Mouse (Mus musculus) ES-E14 (cell line): ENCODE results near the gene Adcy7. TPM values are rescaled to one million over a fixed set of nuclear protein-coding genes. Genes with fewer than 3 reads are reported as not detected.

Experiments
- DNase-seq: peaks from one replicate; pipeline ENCODE4 v3.0.0-alpha.2; 2013; ENCODE audit warnings: low read depth, low spot score
- H3K27ac ChIP-seq: 2 replicates; pipeline ENCODE4 v1.5.1; 2012; ENCODE audit warnings: low read depth, mild to moderate bottlenecking, low read length, moderate library complexity, mixed read lengths; ENCODE audit not compliant: poor library complexity, insufficient read depth, severe bottlenecking
- H3K36me3 ChIP-seq: 2 replicates; pipeline ENCODE4 v1.6.1; 2012; ENCODE audit warnings: mild to moderate bottlenecking, low read length, moderate library complexity, mixed read lengths; ENCODE audit not compliant: control insufficient read depth, poor library complexity, insufficient read depth, severe bottlenecking
- H3K4me1 ChIP-seq, 2 experiments: fragments of 150-350 bp in 1 of 2; sonication (generic) in 1 of 2; 2 replicates each; pipeline ENCODE4 v1.6.1; 2012; ENCODE audit warnings: low read length in 2 of 2, mild to moderate bottlenecking in 1 of 2, mixed read lengths in 1 of 2; ENCODE audit not compliant: control insufficient read depth in 2 of 2, insufficient read depth in 2 of 2, poor library complexity in 1 of 2
- H3K4me3 ChIP-seq, 2 experiments: fragments of 150-350 bp in 1 of 2; sonication (generic) in 1 of 2; 2 replicates each; pipeline ENCODE4 v1.5.1; 2012; ENCODE audit warnings: low read length in 2 of 2, low read depth in 1 of 2, mild to moderate bottlenecking in 1 of 2, mixed read lengths in 1 of 2; ENCODE audit not compliant: insufficient read depth in 1 of 2, poor library complexity in 1 of 2, severe bottlenecking in 1 of 2
- H3K9ac ChIP-seq: 2 replicates; pipeline ENCODE4 v1.6.1; 2012; ENCODE audit warnings: low read depth, mild to moderate bottlenecking, low read length, mixed read lengths; ENCODE audit not compliant: poor library complexity, insufficient read depth, severe bottlenecking
- H3K9me3 ChIP-seq: fragments of 150-350 bp; sonication (generic); 2 replicates; pipeline ENCODE4 v1.6.1; 2012; ENCODE audit warnings: low read depth, mild to moderate bottlenecking, low read length; ENCODE audit not compliant: control insufficient read depth, insufficient read depth
- CHD2 ChIP-seq: IDR thresholded peaks from 2 replicates; pipeline ENCODE4 v1.6.1; 2014; ENCODE audit warnings: mild to moderate bottlenecking, low read depth, low read length, inconsistent platforms
- HCFC1 ChIP-seq: IDR thresholded peaks from 2 replicates; pipeline ENCODE4 v1.6.1; 2012; ENCODE audit warnings: low read length, inconsistent platforms, borderline replicate concordance; ENCODE audit not compliant: insufficient read depth
- MAFK ChIP-seq: IDR thresholded peaks from 2 replicates; pipeline ENCODE4 v1.6.1; 2014; ENCODE audit warnings: mild to moderate bottlenecking, low read depth, low read length, inconsistent platforms; ENCODE audit not compliant: insufficient read depth
- ZC3H11A ChIP-seq: IDR thresholded peaks from 2 replicates; pipeline ENCODE4 v1.6.1; 2012; ENCODE audit warnings: low read depth, mild to moderate bottlenecking, inconsistent platforms, low read length, borderline replicate concordance
- ZNF384 ChIP-seq: IDR thresholded peaks from 2 replicates; pipeline ENCODE4 v1.6.1; 2012; ENCODE audit warnings: low read depth, low read length, inconsistent platforms
- in situ Hi-C, 2 experiments: fragments of 600-800 bp; cut with MboI; formaldehyde crosslinking; loops; one replicate each; pipeline ENCODE4 v1.15.1; 2025; ENCODE audit warnings: low sequenced_read_pairs in 2 of 2, inconsistent platforms in 1 of 2; ENCODE audit not compliant: unreplicated experiment in 2 of 2
- total RNA-seq: library from RNA; depleted of rRNA; stranded (reverse); fragments of 300-350 nt; gene quantifications from 2 replicates; pipeline ENCODE4 v1.2.3, GENCODE M21; 2012

The Adcy7 gene
- total RNA-seq, 1 experiment, result 4.2 TPM

DNA sequence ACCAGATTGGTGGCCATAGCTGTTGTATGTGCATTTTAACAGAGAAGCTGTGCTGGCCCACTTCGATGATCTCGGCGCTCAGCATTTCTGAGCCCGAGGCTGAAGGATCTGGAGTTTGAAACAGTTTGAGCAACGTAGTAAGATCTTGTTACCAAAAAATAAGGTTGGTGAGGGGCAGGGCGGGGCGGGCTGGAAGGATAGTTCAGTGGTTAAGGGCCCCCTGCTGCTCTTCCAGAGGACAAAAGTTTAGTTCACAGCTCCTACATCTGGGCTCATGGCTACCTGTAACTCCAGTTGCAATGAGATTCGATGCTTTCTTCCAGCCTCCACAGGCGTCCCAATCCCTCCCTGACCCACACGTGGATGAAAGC lies 26.5 kb downstream of the Adcy7 start:
- no peak overlapping the region for H3K9ac ChIP-seq
- H3K4me3 ChIP-seq, result no peak overlapping the region
- H3K27ac ChIP-seq, result no peak overlapping the region
- H3K9me3 ChIP-seq, result no peaks in the 10 kb centered on the region
- no peak for DNase-seq
- H3K4me1 ChIP-seq, result no peaks in the 10 kb centered on the region
- in situ Hi-C loops, result no loop called here
- TF ChIP-seq MAFK (no peak), ZNF384 (no peak), ZC3H11A (no peak), CHD2 (no peak), HCFC1 (no peak)
- H3K36me3 ChIP-seq, result no peaks in the 10 kb centered on the region

DNA sequence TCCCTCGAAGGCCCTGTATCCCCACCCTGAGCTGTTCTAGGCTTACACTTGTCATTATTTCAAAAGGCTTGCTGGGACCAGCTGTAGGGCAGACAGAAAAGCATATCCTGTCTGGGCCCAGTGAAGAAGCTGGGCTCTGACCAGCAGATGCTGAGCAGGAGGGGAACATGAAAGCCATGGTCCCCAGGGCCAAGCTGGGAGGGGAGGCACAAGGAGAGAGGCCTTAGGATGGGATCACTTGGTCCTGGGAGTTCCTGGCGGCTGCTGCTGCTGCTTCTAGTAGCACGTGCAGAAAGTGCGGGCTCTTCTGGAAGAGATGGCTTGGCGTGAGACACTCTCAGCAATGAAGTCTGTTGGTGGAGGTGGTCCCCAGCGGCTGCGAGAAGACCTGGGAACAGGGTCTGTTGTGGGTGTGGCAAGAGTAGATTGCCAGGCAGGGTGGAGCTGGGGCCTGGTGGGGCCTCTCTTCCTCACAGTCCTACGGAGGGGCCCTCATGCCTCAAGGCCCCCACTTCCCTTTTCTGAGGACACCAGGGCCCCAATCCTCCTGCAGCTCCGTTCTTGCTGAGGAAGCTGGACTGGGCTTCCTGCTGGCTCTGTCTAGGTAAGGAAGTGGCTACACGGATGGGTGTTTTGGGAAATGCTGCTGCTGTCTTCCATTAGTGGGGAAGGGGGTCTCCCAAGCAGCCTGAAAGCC lies 27.9 kb downstream of the Adcy7 start:
- no peak overlapping the region for H3K4me3 ChIP-seq
- in situ Hi-C loops, result no loop called here
- TF ChIP-seq ZC3H11A (no peak), MAFK (no peak), ZNF384 (no peak), HCFC1 (no peak), CHD2 (no peak)
- H3K27ac ChIP-seq, result no peak overlapping the region
- no peaks in the 10 kb centered on the region for H3K4me1 ChIP-seq
- no peaks in the 10 kb centered on the region for H3K36me3 ChIP-seq
- DNase-seq, result no peak
- no peaks in the 10 kb centered on the region for H3K9me3 ChIP-seq
- H3K9ac ChIP-seq, result no peak overlapping the region

- Histone ChIP-seq H3K9ac (no peak overlapping the region), H3K4me3 (no peak overlapping the region), H3K36me3 (no peaks in the 10 kb centered on the region), H3K4me1 (no peaks in the 10 kb centered on the region), H3K9me3 (no peaks in the 10 kb centered on the region), H3K27ac (no peak overlapping the region)
- no peak for DNase-seq
- TF ChIP-seq CHD2 (no peak), ZC3H11A (no peak), ZNF384 (no peak), MAFK (no peak)
- in situ Hi-C loops, result no loop called here
Measured at GRCm38 (mm10) chr8:88301589-88302437, 29.6 kb downstream of the Adcy7 start.

DNA sequence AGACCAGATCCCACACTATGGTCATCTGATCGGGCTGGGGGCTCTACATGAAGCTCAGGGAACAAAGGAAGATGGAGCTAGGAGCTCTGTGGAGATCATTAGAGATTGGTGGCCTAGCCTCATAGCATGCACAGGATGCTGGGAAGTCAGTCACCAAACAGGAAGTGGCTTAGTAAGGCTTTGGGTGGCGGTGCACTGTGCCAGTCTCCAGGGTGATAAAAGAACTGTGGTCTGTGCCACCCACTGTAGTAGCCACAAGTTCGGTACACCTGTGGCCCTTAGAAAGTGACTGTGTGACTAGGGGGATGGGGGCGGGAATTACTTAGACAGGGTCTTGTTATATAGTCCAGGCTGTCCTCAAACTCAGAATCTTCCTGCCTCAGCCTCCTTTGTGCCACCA lies 33.6 kb downstream of the Adcy7 start:
- H3K36me3 ChIP-seq, result no peaks in the 10 kb centered on the region
- no peaks in the 10 kb centered on the region for H3K4me1 ChIP-seq
- no peak overlapping the region for H3K4me3 ChIP-seq
- in situ Hi-C loops, result no loop called here
- TF ChIP-seq HCFC1 (no peak), ZC3H11A (no peak), MAFK (no peak), ZNF384 (no peak), CHD2 (no peak)
- H3K9me3 ChIP-seq, result no peaks in the 10 kb centered on the region
- DNase-seq, result no peak
- no peak overlapping the region for H3K9ac ChIP-seq
- H3K27ac ChIP-seq, result no peak overlapping the region
